Mouse (Mus musculus): ENCODE measurements around the gene Cdk4.
"Not testable (repeated sequence)": the region's sequence is repeated elsewhere in the genome, so short reads cannot be mapped to it uniquely, and the experiment has no call there.

Cdk4 gene

DNA sequence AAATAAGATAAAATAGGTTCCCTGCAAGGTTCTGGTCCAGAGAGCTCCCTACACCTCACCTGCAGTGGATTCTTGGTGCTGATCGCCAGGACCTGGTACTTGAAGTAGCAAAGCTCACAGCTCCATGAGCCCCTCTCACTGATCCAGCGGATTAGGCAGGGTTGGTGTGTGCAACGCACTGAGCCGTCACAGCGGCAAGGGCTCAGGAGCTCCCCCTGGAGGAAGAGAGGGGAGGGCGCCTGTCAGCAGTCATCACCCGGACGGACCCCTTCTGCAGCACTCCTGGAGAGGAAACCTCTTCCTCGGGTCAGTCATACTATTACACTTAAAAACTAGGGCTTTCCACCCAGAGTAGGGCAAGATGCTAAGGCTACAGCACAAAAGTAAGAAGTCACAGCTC is 5.2 kb upstream of the Cdk4 start:
- DNase-seq (ENCODE audit: low spot score in 2 of 2), result peak; percentile 66 to 83

DNA sequence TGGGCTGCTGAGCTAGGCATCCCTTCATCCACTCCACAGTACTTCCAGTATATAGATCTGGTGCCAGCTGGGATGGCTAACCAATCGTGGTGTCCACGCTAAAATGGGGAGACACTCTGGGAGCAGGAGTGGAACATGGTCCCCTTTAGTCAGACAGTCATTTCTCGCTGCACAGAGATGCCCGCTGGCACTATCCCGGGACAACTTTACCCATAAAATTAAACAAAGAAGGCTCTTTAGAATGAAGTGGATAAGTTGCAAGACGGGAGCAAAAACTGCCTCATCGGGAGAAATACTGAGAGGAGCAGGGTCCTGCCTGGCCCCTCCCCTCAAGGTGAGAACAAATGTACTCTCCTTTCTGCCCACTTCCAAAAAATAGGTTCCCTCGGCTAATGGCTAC is 4.6 kb upstream of the Cdk4 start:
- DNase-seq (ENCODE audit: low spot score in 2 of 2), result no peak

DNA sequence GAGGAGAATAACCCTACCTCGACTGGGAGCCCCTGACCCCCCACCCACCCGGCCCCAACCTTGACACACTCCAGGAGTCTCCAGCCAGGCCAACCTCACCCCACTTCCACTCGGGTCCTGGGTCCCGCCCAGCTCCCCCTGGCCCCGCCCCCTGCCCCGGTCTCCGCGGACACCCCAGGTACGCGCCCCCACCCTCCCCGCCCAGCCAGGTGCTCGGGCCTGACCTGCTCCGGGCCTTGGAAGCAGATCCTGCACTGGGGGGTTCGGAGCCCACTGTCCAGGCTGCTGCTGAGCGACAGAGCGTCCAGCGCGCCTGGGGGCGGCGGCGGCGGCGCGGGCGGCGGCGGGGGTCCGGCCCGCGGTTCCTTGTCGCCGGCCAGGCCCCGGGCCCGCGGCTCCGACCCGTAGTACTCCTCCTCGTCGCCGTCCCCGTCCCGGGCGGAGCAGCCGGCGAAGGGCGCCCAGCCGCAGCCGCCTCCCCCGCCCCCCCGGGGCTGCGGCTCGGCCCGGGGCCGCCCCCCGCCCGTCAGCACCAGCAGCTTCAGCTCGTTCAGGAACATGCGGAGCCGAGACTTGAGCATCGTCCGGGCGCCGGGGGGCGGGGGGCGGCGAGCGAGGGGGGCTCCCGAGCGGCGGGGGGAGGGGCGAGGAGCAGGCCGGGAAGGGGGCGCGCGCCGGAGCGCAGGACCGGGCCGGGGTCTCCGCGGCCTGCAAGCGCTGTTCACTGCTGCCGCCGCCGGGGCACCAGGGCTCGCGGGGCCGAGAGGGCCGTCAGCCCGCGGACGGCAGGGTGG is 4.0 kb upstream of the Cdk4 start:
- DNase-seq (ENCODE audit: low spot score in 2 of 2), result no peak

- DNase-seq (ENCODE audit: low spot score in 2 of 2), result peak in 1 of 2 experiments; percentile 69
Observed at GRCm38 (mm10) chr10:127059968-127060916, 3.1 kb upstream of the Cdk4 start, which contains the start of gene March9. Gene March9, minus strand, starts transcription at chr10:127060184.

- DNase-seq (ENCODE audit: low spot score in 2 of 2), result no peak
Observed at GRCm38 (mm10) chr10:127061085-127061484, 2.2 kb upstream of the Cdk4 start.

DNA sequence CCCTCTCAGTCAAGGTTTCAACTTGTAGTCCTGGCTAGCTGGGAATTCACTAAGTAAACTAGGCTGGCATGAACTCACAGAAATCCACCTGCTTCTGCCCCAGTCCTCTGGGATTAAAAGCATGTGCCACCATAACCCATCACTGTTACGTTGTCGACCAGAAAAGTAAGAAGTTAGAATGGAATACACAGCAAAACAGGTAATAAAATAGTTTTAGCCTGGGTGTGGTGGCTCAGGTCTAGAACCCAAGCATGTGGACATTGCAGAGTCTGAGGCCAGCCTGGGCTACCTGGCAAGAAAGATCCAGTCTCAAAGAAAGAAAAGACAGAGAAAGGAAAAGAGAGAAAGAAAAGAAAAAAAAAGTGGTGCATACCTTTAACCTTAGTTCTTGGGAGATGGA is 1.8 kb upstream of the Cdk4 start:
- no peak for DNase-seq (ENCODE audit: low spot score in 2 of 2)

DNA sequence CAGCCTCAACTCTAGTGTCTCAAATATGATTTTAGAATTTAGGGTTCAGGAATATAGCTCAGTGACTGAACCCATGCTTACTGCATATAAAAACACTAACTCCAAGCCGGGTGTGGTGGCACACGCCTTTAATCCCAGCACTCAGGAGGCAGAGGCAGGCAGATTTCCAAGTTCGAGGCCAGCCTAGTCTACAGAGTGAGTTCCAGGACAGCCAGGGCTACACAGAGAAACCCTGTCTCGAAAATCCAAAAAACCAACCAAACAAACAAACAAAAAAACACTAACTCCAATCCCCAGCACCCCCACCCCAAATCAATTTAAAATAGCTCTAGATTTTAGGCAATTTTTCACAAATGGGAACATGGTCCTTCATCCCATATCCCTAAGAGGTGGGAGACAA is 1.2 kb upstream of the Cdk4 start:
- not testable (repeated sequence) for DNase-seq (ENCODE audit: low spot score in 2 of 2)

- DNase-seq (ENCODE audit: low spot score in 2 of 2), result no peak
Observed at GRCm38 (mm10) chr10:127062503-127062902, 831 bp upstream of the Cdk4 start.

- no peak for DNase-seq (ENCODE audit: low spot score in 2 of 2)
Observed at GRCm38 (mm10) chr10:127063913-127064870, 858 bp downstream of the Cdk4 start.

DNA sequence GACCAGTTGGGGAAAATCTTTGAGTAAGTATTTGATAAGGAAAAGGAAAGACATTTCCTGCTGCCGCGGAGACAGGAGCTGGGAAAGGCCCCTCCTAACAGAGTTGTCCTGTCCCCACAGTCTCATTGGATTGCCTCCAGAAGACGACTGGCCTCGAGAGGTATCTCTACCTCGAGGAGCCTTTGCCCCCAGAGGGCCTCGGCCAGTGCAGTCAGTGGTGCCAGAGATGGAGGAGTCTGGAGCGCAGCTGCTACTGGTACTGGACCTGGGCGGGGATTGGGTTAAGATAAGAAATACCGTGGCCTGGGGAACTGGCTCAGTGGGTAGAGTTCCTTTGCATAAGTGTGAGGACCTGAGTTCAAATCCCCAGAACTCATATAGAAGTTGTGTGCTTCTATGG is 2.6 kb downstream of the Cdk4 start:
- DNase-seq (ENCODE audit: low spot score in 2 of 2), result no peak

GRCm38 (mm10) chr10:127066519-127067018 is 3.2 kb downstream of the Cdk4 start:
- no peak for DNase-seq (ENCODE audit: low spot score in 2 of 2)

DNA sequence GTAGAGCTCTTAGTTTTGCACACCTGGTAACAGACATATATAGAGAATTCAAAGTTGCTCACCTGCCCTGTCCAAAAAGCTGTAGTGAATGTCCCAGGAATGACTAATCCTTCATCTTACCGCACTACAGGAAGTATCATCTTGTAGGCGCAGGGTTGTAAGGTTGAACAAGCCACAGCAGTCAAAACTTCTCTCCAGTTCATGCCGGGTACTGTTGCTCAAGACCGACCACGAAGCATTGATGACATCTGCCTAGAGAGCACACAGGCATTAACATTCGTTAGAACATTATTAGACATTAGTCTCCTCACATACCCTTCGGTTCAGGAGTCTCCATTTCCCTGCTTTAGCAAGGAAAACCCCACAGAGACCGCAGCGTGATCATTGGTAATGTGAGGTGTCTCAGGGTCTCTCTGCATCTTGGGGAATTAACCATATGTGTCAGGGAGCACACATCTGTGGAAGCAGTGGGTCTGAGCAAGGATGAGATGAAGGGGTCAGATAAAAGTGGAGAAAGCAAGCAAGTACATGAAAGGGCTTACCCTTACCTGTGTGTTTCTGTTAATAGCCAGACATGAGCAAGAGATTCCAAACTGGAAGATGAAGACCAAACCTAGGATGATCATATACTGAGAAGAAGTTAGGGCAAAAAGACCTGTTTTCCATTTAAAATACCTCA is 5.2 kb downstream of the Cdk4 start:
- no peak for DNase-seq (ENCODE audit: low spot score in 2 of 2)

DNA sequence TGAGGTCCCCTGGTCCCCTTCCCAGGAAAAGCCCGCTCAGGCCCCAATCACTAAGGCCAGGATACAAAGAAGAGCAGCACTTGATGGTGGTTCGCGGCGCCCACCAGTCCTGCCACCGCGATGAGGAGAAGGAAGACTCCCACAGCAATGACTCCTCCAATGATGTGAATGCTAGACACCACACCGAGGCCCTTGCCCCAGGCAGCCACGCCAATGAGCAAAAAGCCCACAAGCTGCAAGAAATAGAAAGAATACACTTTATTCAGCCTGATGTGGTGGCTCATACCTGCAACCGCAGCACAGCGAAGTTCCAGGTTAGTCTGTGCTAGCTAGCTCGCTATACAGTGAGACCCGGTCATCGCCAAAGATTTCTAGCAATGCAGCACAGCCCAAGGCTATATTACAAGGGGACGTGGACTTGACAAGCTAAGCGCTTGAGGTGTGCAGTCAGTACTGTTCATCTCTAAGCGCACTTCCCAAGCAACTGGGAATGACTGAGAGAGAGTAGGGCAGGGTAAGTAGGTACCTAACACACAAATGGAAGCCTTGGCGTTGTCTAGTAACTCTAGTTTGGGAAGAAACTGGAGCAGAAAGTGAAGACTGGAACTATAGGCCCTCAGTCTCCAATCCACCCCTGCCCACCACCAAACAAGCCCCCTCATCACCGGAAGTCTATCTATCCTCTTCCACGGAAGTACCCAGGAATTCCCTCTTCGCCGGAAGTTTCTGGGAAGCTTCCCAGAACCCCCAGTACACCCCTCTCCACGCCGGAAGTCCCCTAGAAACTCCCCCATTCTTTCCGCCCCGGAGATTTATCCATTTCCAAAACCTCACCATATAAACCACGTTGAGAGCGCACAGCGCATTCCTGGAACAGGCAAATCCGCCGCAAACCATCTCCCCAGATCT is 6.2 kb downstream of the Cdk4 start:
- DNase-seq (ENCODE audit: low spot score in 2 of 2), result no peak

- DNase-seq (ENCODE audit: low spot score in 2 of 2), result peak; percentile 40 to 76
Observed at GRCm38 (mm10) chr10:127070190-127071121, 7.1 kb downstream of the Cdk4 start, which contains the start of gene Tspan31. Gene Tspan31, minus strand, starts transcription at chr10:127070264.

- no peak for DNase-seq (ENCODE audit: low spot score in 2 of 2)
Observed at GRCm38 (mm10) chr10:127071203-127071602, 7.9 kb downstream of the Cdk4 start.

DNA sequence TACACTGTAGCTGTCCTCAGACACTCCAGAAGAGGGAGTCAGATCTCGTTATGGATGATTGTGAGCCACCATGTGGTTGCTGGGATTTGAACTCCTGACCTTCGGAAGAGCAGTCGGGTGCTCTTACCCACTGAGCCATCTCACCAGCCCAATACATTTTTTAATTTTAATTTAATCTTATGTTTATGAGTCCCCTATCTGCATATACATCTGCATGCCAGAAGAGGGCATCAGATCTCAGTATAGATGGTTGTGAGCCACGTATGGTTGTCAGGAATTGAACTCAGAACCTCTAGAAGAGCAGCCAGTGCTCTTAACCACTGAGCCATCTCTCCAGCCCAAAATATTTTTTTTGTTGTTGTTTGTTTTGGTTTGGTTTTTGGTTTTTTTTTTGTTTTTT is 8.9 kb downstream of the Cdk4 start:
- DNase-seq (ENCODE audit: low spot score in 2 of 2), result not testable (repeated sequence)

- DNase-seq (ENCODE audit: low spot score in 2 of 2), result not testable (repeated sequence)
Observed at GRCm38 (mm10) chr10:127072969-127073368, 9.6 kb downstream of the Cdk4 start.

DNA sequence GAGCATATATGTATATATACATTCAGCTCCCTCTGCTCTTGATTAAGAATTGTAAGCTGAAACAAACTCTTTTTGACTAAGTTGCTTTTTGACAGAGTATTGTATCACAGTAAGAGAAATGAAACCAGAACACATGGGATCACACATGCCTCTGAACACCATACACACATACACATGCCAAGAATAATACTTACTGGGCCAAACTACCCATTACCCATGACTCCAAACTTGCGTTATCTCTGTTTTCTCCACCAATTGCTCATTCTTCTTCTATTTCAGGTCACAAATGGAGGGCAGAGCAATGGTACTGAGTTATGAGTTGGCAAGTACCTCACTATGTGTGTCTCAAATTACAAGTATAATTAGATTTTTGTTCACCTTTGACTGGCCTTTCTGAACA is 10.6 kb downstream of the Cdk4 start:
- DNase-seq (ENCODE audit: low spot score in 2 of 2), result no peak
